In the genomic region with DNA sequence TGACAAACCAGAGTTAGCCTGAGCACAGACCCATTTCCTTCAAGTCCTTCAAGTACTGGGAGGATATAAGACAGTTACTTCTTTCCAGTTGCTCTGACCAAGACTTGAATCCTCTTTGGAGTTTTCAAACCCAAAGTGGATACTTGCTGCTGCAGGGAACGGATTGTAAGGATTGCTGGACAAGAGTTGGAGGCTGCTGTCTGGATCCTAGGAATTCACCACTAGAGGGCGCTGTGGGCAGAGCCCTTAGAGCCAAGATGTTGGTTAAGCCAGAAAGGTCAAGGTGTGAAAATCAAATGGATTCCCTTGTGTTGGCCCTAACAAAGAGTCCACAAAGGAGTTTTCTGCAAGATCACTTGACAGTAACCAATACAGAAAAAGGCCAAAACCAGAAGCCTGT, we compare ENCODE assay signal across 9 mouse cellular contexts. TPM values are rescaled to one million over a fixed set of nuclear protein-coding genes. Genes with fewer than 3 reads are reported as not detected.
DNase-seq lines count a peak whose midpoint lies in the region; ATAC-seq and TF ChIP-seq lines count a peak whose summit lies in the region.
"Had no signal": no experiment of that assay in that cellular context is flagged by ENCODE, and none has a peak within 500 bp of the region (broad histone marks: within the 10 kb centered on the region; RNA-seq: fewer than 3 reads in every experiment).

No protein-coding gene starts in this region.

- dilution Hi-C loops in CH12.LX (cut with MboI; ENCODE audit: extremely low pct_ligation_motif_present, extremely low pct_unique_long_range_greater_than_20kb, low sequenced_read_pairs): no loop called here

- H3K27ac ChIP-seq in gastrocnemius, adult 2 months: no peak overlapping the region
- H3K27ac ChIP-seq in CH12.LX (ENCODE audit: insufficient read depth, low read depth): no peak overlapping the region
- no peak overlapping the region for H3K27ac ChIP-seq in midbrain, postnatal 0 days (ENCODE audit: low read depth, low read length)
- H3K27ac ChIP-seq: limb, embryonic 15.5 days had no signal

- no peaks in the 10 kb centered on the region for H3K36me3 ChIP-seq in CH12.LX (replicated peaks in 1 of 2; ENCODE audit: control insufficient read depth in 1 of 2, insufficient read depth in 1 of 2, low read length in 1 of 2)
- no peaks in the 10 kb centered on the region for H3K36me3 ChIP-seq in midbrain, postnatal 0 days (ENCODE audit: insufficient read depth, low read length)
- H3K36me3 ChIP-seq: limb, embryonic 15.5 days had no signal

- in situ Hi-C loops in CH12.LX (cut with MboI; ENCODE audit: low pct_ligation_motif_present, low pct_unique_long_range_greater_than_20kb, low sequenced_read_pairs): loop anchor here (25.0 kb wide), 2 partner anchors 218 to 468 kb away; no protein-coding TSS in a partner anchor

- no peaks in the 10 kb centered on the region for H3K27me3 ChIP-seq in CH12.LX (replicated peaks)
- no peaks in the 10 kb centered on the region for H3K27me3 ChIP-seq in midbrain, postnatal 0 days (ENCODE audit: insufficient read depth, low read length)
- H3K27me3 ChIP-seq: limb, embryonic 15.5 days had no signal

- no peak for TF ChIP-seq EP300 in CH12.LX (IDR thresholded peaks at IDR 0.05; ENCODE audit: low read length)

- H3K9ac ChIP-seq in CH12.LX (ENCODE audit: insufficient read depth, low read depth): no peak overlapping the region
- no peak overlapping the region for H3K9ac ChIP-seq in midbrain, postnatal 0 days (replicated peaks; ENCODE audit: low read length, poor library complexity, severe bottlenecking)
- H3K9ac ChIP-seq: limb, embryonic 15.5 days had no signal

- H3K4me3 ChIP-seq in gastrocnemius, adult 2 months: no peak overlapping the region
- no peak overlapping the region for H3K4me3 ChIP-seq in CH12.LX (replicated peaks in 1 of 3; ENCODE audit: low read depth in 2 of 3, low read length in 2 of 3, poor library complexity in 1 of 3)
- no peak overlapping the region for H3K4me3 ChIP-seq in midbrain, postnatal 0 days (ENCODE audit: low read depth, low read length)
- H3K4me3 ChIP-seq: limb, embryonic 15.5 days had no signal

- no peak overlapping the region for H3K4me2 ChIP-seq in CH12.LX (ENCODE audit: insufficient read depth, low read depth, poor library complexity, severe bottlenecking)
- H3K4me2 ChIP-seq in midbrain, postnatal 0 days (ENCODE audit: low read depth, low read length, poor library complexity, severe bottlenecking): no peak overlapping the region
- H3K4me2 ChIP-seq: limb, embryonic 15.5 days had no signal

- no peak for TF ChIP-seq POLR2A in CH12.LX (IDR thresholded peaks at IDR 0.05; ENCODE audit: low read depth, low read length)

- TF ChIP-seq CTCF in gastrocnemius, adult 2 months (IDR thresholded peaks at IDR 0.05): peak; percentile 85
- peak; percentile 81 to 88 for TF ChIP-seq CTCF in CH12.LX (conservative IDR thresholded peaks at IDR 0.05 in 1 of 2, IDR thresholded peaks at IDR 0.05 in 1 of 2; ENCODE audit: low read depth in 2 of 2, low read length in 2 of 2)
- peak; percentile 88 for TF ChIP-seq CTCF in midbrain, postnatal 0 days (IDR thresholded peaks at IDR 0.05)

- peaks cover 15% of the 10 kb centered on the region for H3K9me3 ChIP-seq in CH12.LX (replicated peaks; ENCODE audit: low read length)
- H3K9me3 ChIP-seq in midbrain, postnatal 0 days (ENCODE audit: low read length): 0 out of 2 replicates have a peak, but pooled peaks cover 6% of the 10 kb centered on the region
- H3K9me3 ChIP-seq: limb, embryonic 15.5 days had no signal

- H3K4me1 ChIP-seq in CH12.LX (ENCODE audit: control insufficient read depth in 1 of 2, insufficient read depth in 2 of 2): peaks cover 0 to 5% of the 10 kb centered on the region in 2 experiments; a peak in 3 of 4 replicates
- H3K4me1 ChIP-seq in midbrain, postnatal 0 days (ENCODE audit: insufficient read depth, low read length): 0 out of 2 replicates have a peak, but pooled peaks cover 3% of the 10 kb centered on the region

- no peak for ATAC-seq in midbrain, postnatal 0 days (ENCODE audit: low FRiP score)

- peak; percentile 56 for DNase-seq in gastrocnemius, adult 2 months
- DNase-seq in gastrocnemius, postnatal 36 days: no peak
- peak; percentile 70 for DNase-seq in CH12.LX (ENCODE audit: extremely low read depth)
- DNase-seq in c-Kit-negative CD71-positive TER-119-positive erythroid progenitor cells, embryonic 14.5 days (ENCODE audit: low read depth, low spot score): peak; percentile 67
- DNase-seq in forelimb bud, embryonic 11.5 days (ENCODE audit: low read depth, low spot score): peak; percentile 76
- DNase-seq in layer of hippocampus, postnatal 25 days (ENCODE audit: extremely low spot score in 1 of 2, low spot score in 1 of 2): peak; percentile 58 to 75
- DNase-seq in midbrain, postnatal 0 days (ENCODE audit: low spot score): peak; percentile 77
- DNase-seq in testis, postnatal 10 days (ENCODE audit: low spot score): peak; percentile 82

- H3K79me2 ChIP-seq in CH12.LX (replicated peaks; ENCODE audit: control insufficient read depth, extremely low read depth, insufficient read depth, poor library complexity, severe bottlenecking): no peaks in the 10 kb centered on the region

- intact Hi-C loops in gastrocnemius, adult 2 months (cut with DNase I): loop anchor here (10.0 kb wide), 1 partner anchor 325 kb away; no protein-coding TSS in a partner anchor
- intact Hi-C loops in gastrocnemius, postnatal 36 days (cut with DNase I): loop anchor here (2.0 kb wide), 1 partner anchor 99 kb away; no protein-coding TSS in a partner anchor

- peak; percentile 79 for TF ChIP-seq RAD21 in CH12.LX (IDR thresholded peaks at IDR 0.05; ENCODE audit: low read depth, low read length)

- WGBS in midbrain, postnatal 0 days: 2% methylated on average over 2 of the region's 2 CpGs

TF ChIP-seq in CH12.LX, 34 proteins besides CTCF, POLR2A, EP300 and RAD21:
- peak; percentile 70; the same call in 1 of the 2 replicates for TF ChIP-seq TBP (conservative IDR thresholded peaks at IDR 0.05; ENCODE audit: low read depth, low read length)
- TF ChIP-seq ZC3H11A (IDR thresholded peaks at IDR 0.05; ENCODE audit: low read depth, low read length): peak; percentile 45; the same call in 1 of the 2 replicates
- TF ChIP-seq ZMIZ1 (IDR thresholded peaks at IDR 0.05; ENCODE audit: low read depth, low read length): no peak
- TF ChIP-seq ZNF384 (IDR thresholded peaks at IDR 0.05; ENCODE audit: low read depth, low read length): no peak
- peak; percentile 86 for TF ChIP-seq SMC3 (IDR thresholded peaks at IDR 0.05; ENCODE audit: low read depth, low read length)

RNA-seq across cellular contexts. Expression of gene Abcg1, which starts 38.0 kb away (rescaled TPM):
- 1 to 10 TPM in 1 of 2 experiments, under 1 TPM in 1; 0.89 to 2.5 TPM for total RNA-seq in gastrocnemius, adult 2 months (2021)
- total RNA-seq in gastrocnemius, postnatal 36 days (2021): 1 to 10 TPM; 1.7 to 2.3 TPM
- total RNA-seq in CH12.LX (2012; rRNA removed): 4.6 and 5.2 TPM in 2 replicates
- 1.9 and 2.2 TPM in 2 replicates for total RNA-seq in CH12.LX (2014; rRNA removed)
- polyA plus RNA-seq in CH12.LX (2012; ENCODE audit: insufficient read length, low read depth): 1.7 and 2.2 TPM in 2 replicates
- 10 to 100 TPM; 54.2 to 60.3 TPM for total RNA-seq in layer of hippocampus, postnatal 25 days (2021)
- 29.2 and 38.7 TPM in 2 replicates for total RNA-seq in midbrain, postnatal 0 days (2014; rRNA removed)
- polyA plus RNA-seq in midbrain, postnatal 0 days (2015; fragmentation: Nextera tagmentation; extraction: Ambion mirVana): 19.6 and 20.7 TPM in 2 replicates

Comparison
In these comparisons a context has a peak if more than half of its experiments do, and no peak if none do; other contexts are left out.
1. DNase-seq: peak in gastrocnemius, adult 2 months (single experiment), CH12.LX (single experiment), c-Kit-negative CD71-positive TER-119-positive erythroid progenitor cells, embryonic 14.5 days (single experiment), forelimb bud, embryonic 11.5 days (single experiment), layer of hippocampus, postnatal 25 days (2 of 2), midbrain, postnatal 0 days (single experiment) and testis, postnatal 10 days (single experiment); none in gastrocnemius, postnatal 36 days (0 of 2).
2. Peak in every context shown above with its lines, with median percentiles within 50 percentile points of each other: CTCF ChIP-seq.